In genomic region chr9:78109656-78110055, GRCm38 (mm10) we compare ENCODE assay signal across 9 mouse cellular contexts. TPM values are rescaled to one million over a fixed set of nuclear protein-coding genes. Genes with fewer than 3 reads are reported as not detected.
DNase-seq lines count a peak whose midpoint lies in the region; ATAC-seq and TF ChIP-seq lines count a peak whose summit lies in the region.
"Had no signal": no experiment of that assay in that cellular context is flagged by ENCODE, and none has a peak within 500 bp of the region (broad histone marks: within the 10 kb centered on the region; RNA-seq: fewer than 3 reads in every experiment).

No protein-coding gene starts in this region.

- TF ChIP-seq POLR2A in thymus, adult 2 months (IDR thresholded peaks at IDR 0.05; ENCODE audit: control insufficient read depth, extremely low read depth, insufficient read depth, low read length, poor library complexity), result no peak
- no peak for TF ChIP-seq POLR2A in myocyte (IDR thresholded peaks at IDR 0.05; ENCODE audit: insufficient read length, low read depth)

- TF ChIP-seq CTCF in thymus, adult 2 months (IDR thresholded peaks at IDR 0.05; ENCODE audit: borderline replicate concordance, control insufficient read depth, extremely low read depth, insufficient read depth, low read length, poor library complexity), result no peak
- peak; percentile 39 for TF ChIP-seq CTCF in hindbrain, postnatal 0 days (IDR thresholded peaks at IDR 0.05; ENCODE audit: low read depth)

- no peaks in the 10 kb centered on the region for H3K27me3 ChIP-seq in thymus, adult 2 months (ENCODE audit: control insufficient read depth, insufficient read depth, low read length)
- no peaks in the 10 kb centered on the region for H3K27me3 ChIP-seq in hindbrain, postnatal 0 days (ENCODE audit: insufficient read depth, low read length)
- H3K27me3 ChIP-seq in myocyte (ENCODE audit: control insufficient read depth, insufficient read depth, insufficient read length), result no peaks in the 10 kb centered on the region

- peak; percentile 28 for DNase-seq in adrenal gland, postnatal 10 days
- no peak for DNase-seq in adrenal gland, adult 2 months
- peak; percentile 27 for DNase-seq in thymus, adult 2 months
- no peak for DNase-seq in thymus, postnatal 36 days
- DNase-seq in hindbrain, postnatal 0 days (ENCODE audit: low spot score), result peak; percentile 16
- no peak for DNase-seq in layer of hippocampus, adult 11-12 months (ENCODE audit: low spot score)
- DNase-seq in kidney, adult 8-10 months, result no peak

- H3K27ac ChIP-seq in thymus, adult 2 months (ENCODE audit: control insufficient read depth, insufficient read depth, low read length), result no peak overlapping the region
- H3K27ac ChIP-seq in hindbrain, postnatal 0 days, result no peak overlapping the region

- H3K36me3 ChIP-seq in thymus, adult 2 months (ENCODE audit: control insufficient read depth, insufficient read depth, low read length), result no peaks in the 10 kb centered on the region
- no peaks in the 10 kb centered on the region for H3K36me3 ChIP-seq in hindbrain, postnatal 0 days (ENCODE audit: insufficient read depth, low read length)
- no peaks in the 10 kb centered on the region for H3K36me3 ChIP-seq in myocyte (ENCODE audit: control insufficient read depth, insufficient read depth)

- H3K4me1 ChIP-seq in thymus, adult 2 months (replicated peaks; ENCODE audit: control insufficient read depth, insufficient read depth, low read length), result peaks cover 5% of the 10 kb centered on the region
- peaks cover 8% of the 10 kb centered on the region for H3K4me1 ChIP-seq in hindbrain, postnatal 0 days (ENCODE audit: insufficient read depth, low read length)

- no peak overlapping the region for H3K9ac ChIP-seq in hindbrain, postnatal 0 days (replicated peaks; ENCODE audit: low read length)

- peak overlapping the region; percentile 80 for H3K4me2 ChIP-seq in hindbrain, postnatal 0 days (ENCODE audit: low read depth, low read length)
- peak overlapping the region; percentile 95 for H3K4me2 ChIP-seq in myocyte (ENCODE audit: low read depth)

- no peaks in the 10 kb centered on the region for H3K9me3 ChIP-seq in hindbrain, postnatal 0 days (ENCODE audit: low read length)

- H3K4me3 ChIP-seq in thymus, adult 2 months (ENCODE audit: control insufficient read depth, insufficient read depth, low read length), result no peak overlapping the region
- H3K4me3 ChIP-seq in hindbrain, postnatal 0 days (ENCODE audit: low read length), result peak overlapping the region; percentile 94
- peak overlapping the region; percentile 79 for H3K4me3 ChIP-seq in myocyte

- no peak overlapping the region for H3ac ChIP-seq in myocyte (ENCODE audit: control insufficient read depth, insufficient read length)

- no peak for ATAC-seq in hindbrain, postnatal 0 days

- 53% methylated on average over 5 of the region's 5 CpGs for WGBS in thymus, adult 2 months
- 48% methylated on average over 5 of the region's 5 CpGs for WGBS in hindbrain, postnatal 0 days

- peaks cover 21% of the 10 kb centered on the region for H3K79me2 ChIP-seq in myocyte (ENCODE audit: control insufficient read depth, insufficient read depth)

TF ChIP-seq in myocyte, 11 proteins besides CTCF, POLR2A, EP300 and RAD21:
- TF ChIP-seq MYOD1 (IDR thresholded peaks at IDR 0.05; ENCODE audit: control insufficient read depth in 1 of 3, insufficient read length in 2 of 3, low read depth in 2 of 3) (no peak), TCF12 (IDR thresholded peaks at IDR 0.05; ENCODE audit: insufficient read depth, poor library complexity, severe bottlenecking) (no peak), POLR2AphosphoS2 (IDR thresholded peaks at IDR 0.05; ENCODE audit: insufficient read length, low read depth) (no peak), REST (IDR thresholded peaks at IDR 0.05; ENCODE audit: insufficient read depth, insufficient read length) (no peak)

RNA-seq across cellular contexts. Expression of gene Ick, which starts 0.7 kb away (rescaled TPM):
- 10 to 100 TPM; 19.0 to 25.4 TPM for total RNA-seq in adrenal gland, postnatal 10 days (2021)
- total RNA-seq in adrenal gland, adult 2 months (2021), result 10 to 100 TPM; 18.7 to 20.1 TPM
- 14.9 and 16.9 TPM in 2 replicates for polyA plus RNA-seq in adrenal gland, adult 2 months (2012; rRNA removed)
- 14.5 and 16.5 TPM in 2 replicates for polyA plus RNA-seq in thymus, adult 2 months (2012; rRNA removed)
- total RNA-seq in hindbrain, postnatal 0 days (2014; rRNA removed), result 36.7 and 41.2 TPM in 2 replicates
- polyA plus RNA-seq in hindbrain, postnatal 0 days (2015; fragmentation: Nextera tagmentation; extraction: Ambion mirVana), result 29.3 and 35.2 TPM in 2 replicates
- polyA plus RNA-seq in myocyte (2012; fragmentation: generic; extraction: Trizol), result 8.6 TPM

RNA-seq across cellular contexts. Expression of gene Fbxo9, which starts 0.8 kb away (rescaled TPM):
- total RNA-seq in adrenal gland, postnatal 10 days (2021), result 10 to 100 TPM; 63.0 to 85.4 TPM
- total RNA-seq in adrenal gland, adult 2 months (2021), result 10 to 100 TPM; 82.7 to 93.8 TPM
- 85.0 and 100 TPM in 2 replicates for polyA plus RNA-seq in adrenal gland, adult 2 months (2012; rRNA removed)
- polyA plus RNA-seq in thymus, adult 2 months (2012; rRNA removed), result 99.7 and 119 TPM in 2 replicates
- total RNA-seq in hindbrain, postnatal 0 days (2014; rRNA removed), result 107 and 109 TPM in 2 replicates
- 86.7 and 88.9 TPM in 2 replicates for polyA plus RNA-seq in hindbrain, postnatal 0 days (2015; fragmentation: Nextera tagmentation; extraction: Ambion mirVana)
- polyA plus RNA-seq in myocyte (2012; fragmentation: generic; extraction: Trizol), result 15.7 TPM

RNA-seq across cellular contexts. Expression of gene Gcm1, which starts 57.9 kb away (rescaled TPM):
- not detected for total RNA-seq in adrenal gland, postnatal 10 days (2021)
- total RNA-seq in adrenal gland, adult 2 months (2021), result not detected
- not detected in 2 replicates for polyA plus RNA-seq in adrenal gland, adult 2 months (2012; rRNA removed)
- polyA plus RNA-seq in thymus, adult 2 months (2012; rRNA removed), result 0.20 TPM in 1 of 2 replicates, not detected in the other
- total RNA-seq in hindbrain, postnatal 0 days (2014; rRNA removed), result 0.10 TPM in 1 of 2 replicates, not detected in the other
- 0.09 and 0.11 TPM in 2 replicates for polyA plus RNA-seq in hindbrain, postnatal 0 days (2015; fragmentation: Nextera tagmentation; extraction: Ambion mirVana)
- polyA plus RNA-seq in myocyte (2012; fragmentation: generic; extraction: Trizol), result not detected
- polyA plus RNA-seq: C2C12 had no signal

Comparison
In these comparisons a context has a peak if more than half of its experiments do, and no peak if none do; other contexts are left out.
1. DNase-seq: peak in adrenal gland, postnatal 10 days (single experiment), thymus, adult 2 months (single experiment) and hindbrain, postnatal 0 days (single experiment); none in adrenal gland, adult 2 months (single experiment), thymus, postnatal 36 days (0 of 2), layer of hippocampus, adult 11-12 months (single experiment) and kidney, adult 8-10 months (0 of 2).